Mouse (Mus musculus): Measurements from ENCODE around the gene Lrrc4c. TPM values are rescaled to one million over a fixed set of nuclear protein-coding genes. Genes with fewer than 3 reads are reported as not detected.

The Lrrc4c gene
- total and polyA plus RNA-seq, 3 experiments: not detected

DNA sequence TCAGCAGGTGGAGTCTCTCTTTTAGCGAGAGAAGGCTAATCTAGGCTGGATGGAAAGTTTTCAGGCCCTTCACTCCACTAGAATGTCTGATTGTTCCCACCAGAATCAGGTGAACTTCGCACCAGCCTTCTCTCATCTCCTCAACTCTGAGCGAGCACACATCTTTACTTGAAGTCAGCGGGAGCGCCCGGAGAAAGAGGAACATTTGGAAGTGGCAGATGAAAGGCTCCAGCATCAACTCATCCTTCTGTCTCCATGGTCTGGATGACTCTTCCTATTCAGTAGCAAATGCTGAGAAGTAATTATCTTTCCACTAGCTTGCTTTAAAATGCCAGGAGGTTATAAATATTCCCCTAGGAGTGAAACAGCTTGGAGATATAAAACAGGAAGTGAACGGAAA lies 396.6 kb downstream of the Lrrc4c start:
- in situ Hi-C loops (cut with MboI; ENCODE audit: low pct_ligation_motif_present, low pct_unique_long_range_greater_than_20kb, low sequenced_read_pairs) (no loop called here), dilution Hi-C loops (cut with MboI; ENCODE audit: extremely low pct_ligation_motif_present, extremely low pct_unique_long_range_greater_than_20kb, low sequenced_read_pairs) (no loop called here)
- Histone ChIP-seq H3K9ac (ENCODE audit: insufficient read depth, low read depth) (no peak overlapping the region), H3K4me1 (ENCODE audit: control insufficient read depth in 1 of 2, insufficient read depth in 2 of 2) (no peaks in the 10 kb centered on the region), H3K79me2 (replicated peaks; ENCODE audit: control insufficient read depth, extremely low read depth, insufficient read depth, poor library complexity, severe bottlenecking) (no peaks in the 10 kb centered on the region), H3K9me3 (replicated peaks; ENCODE audit: low read length) (peaks cover 27% of the 10 kb centered on the region), H3K27ac (ENCODE audit: insufficient read depth, low read depth) (no peak overlapping the region), H3K36me3 (replicated peaks in 1 of 2; ENCODE audit: control insufficient read depth in 1 of 2, insufficient read depth in 1 of 2, low read length in 1 of 2) (no peaks in the 10 kb centered on the region), H3K4me2 (ENCODE audit: insufficient read depth, low read depth, poor library complexity, severe bottlenecking) (no peak overlapping the region), H3K4me3 (replicated peaks in 1 of 3; ENCODE audit: low read depth in 2 of 3, low read length in 2 of 3, poor library complexity in 1 of 3) (no peak overlapping the region), H3K27me3 (replicated peaks) (no peaks in the 10 kb centered on the region)
- no peak for TF ChIP-seq SIN3A (IDR thresholded peaks at IDR 0.05; ENCODE audit: low read length)
- no peak for TF ChIP-seq ZMIZ1 (IDR thresholded peaks at IDR 0.05; ENCODE audit: low read depth, low read length)
- no peak for TF ChIP-seq MXI1 (IDR thresholded peaks at IDR 0.05; ENCODE audit: low read depth, low read length)
- no peak for TF ChIP-seq MAZ (IDR thresholded peaks at IDR 0.05; ENCODE audit: low read depth, low read length)
- TF ChIP-seq CHD2 (IDR thresholded peaks at IDR 0.05; ENCODE audit: low read length): no peak
- TF ChIP-seq UBTF (IDR thresholded peaks at IDR 0.05; ENCODE audit: low read depth, low read length): no peak
- no peak for TF ChIP-seq USF1 (IDR thresholded peaks at IDR 0.05; ENCODE audit: low read depth, low read length)
- TF ChIP-seq ETS1 (conservative IDR thresholded peaks at IDR 0.05; ENCODE audit: low read depth, low read length): no peak
- no peak for TF ChIP-seq RAD21 (IDR thresholded peaks at IDR 0.05; ENCODE audit: low read depth, low read length)
- no peak for TF ChIP-seq KAT2A (IDR thresholded peaks at IDR 0.05; ENCODE audit: insufficient replicate concordance, low read length)
- no peak for DNase-seq (ENCODE audit: extremely low read depth)

DNA sequence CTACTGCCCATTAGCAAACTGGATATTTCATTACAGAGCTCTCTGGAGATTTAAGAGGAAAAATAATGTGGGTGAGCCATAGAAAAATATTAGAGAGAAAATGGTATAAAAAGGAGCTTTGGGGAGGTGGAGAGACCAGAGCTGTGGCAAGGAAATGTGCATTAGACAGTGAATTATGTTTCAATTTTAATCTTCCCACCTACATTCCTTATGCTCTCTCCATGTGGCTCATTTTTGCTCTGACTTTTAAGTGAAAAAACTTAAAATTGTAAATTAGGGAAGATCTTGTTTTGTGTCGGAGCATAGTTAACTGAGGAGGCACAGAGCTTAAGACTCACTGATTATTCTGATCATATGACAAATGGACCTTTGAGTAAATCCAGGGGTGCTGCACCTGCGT lies 399.4 kb downstream of the Lrrc4c start:
- TF ChIP-seq RCOR1 (conservative IDR thresholded peaks at IDR 0.05; ENCODE audit: low read depth, low read length) (no peak), SMC3 (IDR thresholded peaks at IDR 0.05; ENCODE audit: low read depth, low read length) (no peak), HCFC1 (IDR thresholded peaks at IDR 0.05; ENCODE audit: low read depth, low read length) (no peak), USF2 (conservative IDR thresholded peaks at IDR 0.05; ENCODE audit: low read depth, low read length) (no peak), MYC (IDR thresholded peaks at IDR 0.05; ENCODE audit: low read depth, low read length) (no peak), NRF1 (IDR thresholded peaks at IDR 0.05; ENCODE audit: low read depth, low read length) (no peak)
- no peak overlapping the region for H3K4me2 ChIP-seq (ENCODE audit: insufficient read depth, low read depth, poor library complexity, severe bottlenecking)
- H3K4me3 ChIP-seq (replicated peaks in 1 of 3; ENCODE audit: low read depth in 2 of 3, low read length in 2 of 3, poor library complexity in 1 of 3): no peak overlapping the region
- no peaks in the 10 kb centered on the region for H3K79me2 ChIP-seq (replicated peaks; ENCODE audit: control insufficient read depth, extremely low read depth, insufficient read depth, poor library complexity, severe bottlenecking)
- H3K27me3 ChIP-seq (replicated peaks): no peaks in the 10 kb centered on the region
- no peaks in the 10 kb centered on the region for H3K36me3 ChIP-seq (replicated peaks in 1 of 2; ENCODE audit: control insufficient read depth in 1 of 2, insufficient read depth in 1 of 2, low read length in 1 of 2)
- no peak for DNase-seq (ENCODE audit: extremely low read depth)
- no peaks in the 10 kb centered on the region for H3K4me1 ChIP-seq (ENCODE audit: control insufficient read depth in 1 of 2, insufficient read depth in 2 of 2)
- in situ Hi-C loops (cut with MboI; ENCODE audit: low pct_ligation_motif_present, low pct_unique_long_range_greater_than_20kb, low sequenced_read_pairs): no loop called here
- no peak overlapping the region for H3K27ac ChIP-seq (ENCODE audit: insufficient read depth, low read depth)
- peaks cover 39% of the 10 kb centered on the region for H3K9me3 ChIP-seq (replicated peaks; ENCODE audit: low read length)
- no peak overlapping the region for H3K9ac ChIP-seq (ENCODE audit: insufficient read depth, low read depth)
- dilution Hi-C loops (cut with MboI; ENCODE audit: extremely low pct_ligation_motif_present, extremely low pct_unique_long_range_greater_than_20kb, low sequenced_read_pairs): no loop called here

All from CH12.LX (cell line).